Comparison of ENCODE assay signal across 8 mouse cellular contexts in the genomic region with DNA sequence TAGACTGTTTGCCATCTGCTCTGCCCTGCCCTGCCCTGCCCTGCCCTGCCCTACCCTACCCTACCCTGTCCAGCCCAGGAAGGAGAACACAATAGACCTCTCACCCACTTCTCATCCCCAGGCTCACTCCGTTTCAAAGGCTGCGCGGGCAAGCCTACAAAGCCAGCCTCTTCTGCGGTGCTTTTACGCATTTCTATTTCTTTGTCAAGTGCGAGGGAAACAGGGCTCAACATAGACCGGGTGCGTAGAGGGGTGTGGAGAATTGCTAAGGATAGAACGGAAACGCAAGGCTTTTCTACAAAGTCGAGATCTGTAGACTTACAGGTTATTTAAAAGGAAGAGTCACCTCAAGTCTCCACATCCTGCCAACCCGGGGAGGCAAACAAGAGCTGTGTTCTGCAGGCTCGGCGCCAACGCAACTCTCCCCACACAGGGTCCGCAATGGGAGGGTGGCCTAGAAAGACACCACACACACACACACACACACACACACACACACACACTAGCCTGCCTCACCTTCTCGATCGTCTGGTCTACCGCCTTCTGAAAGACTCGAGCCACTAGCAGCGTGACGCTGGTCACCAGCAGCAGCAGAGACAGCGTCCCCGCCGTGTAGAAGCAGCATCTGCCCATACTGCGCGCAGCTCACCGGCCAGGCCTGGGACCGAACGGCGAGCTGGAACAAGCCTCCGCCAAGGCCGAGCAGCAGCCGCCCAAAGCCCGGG. TPM values are rescaled to one million over a fixed set of nuclear protein-coding genes. Genes with fewer than 3 reads are reported as not detected.
DNase-seq lines count a peak whose midpoint lies in the region; ATAC-seq and TF ChIP-seq lines count a peak whose summit lies in the region.

No protein-coding gene starts in this region.

- peak overlapping the region; percentile 77 for H3K4me2 ChIP-seq in limb, embryonic 11.5 days (ENCODE audit: low read depth, severe bottlenecking)
- H3K4me2 ChIP-seq in stomach, embryonic 16.5 days (ENCODE audit: low read depth, low read length), result peak overlapping the region; percentile 83

- H3K4me1 ChIP-seq in erythroblast, embryonic 14.5 days (ENCODE audit: control insufficient read depth), result peaks cover 32% of the 10 kb centered on the region
- 0 out of 2 replicates have a peak, but pooled peaks cover 7% of the 10 kb centered on the region for H3K4me1 ChIP-seq in limb, embryonic 11.5 days (ENCODE audit: control insufficient read depth, insufficient read depth, low read length)
- peaks cover 32% of the 10 kb centered on the region for H3K4me1 ChIP-seq in stomach, embryonic 16.5 days (ENCODE audit: control insufficient read depth, insufficient read depth, low read length)

- DNase-seq in gastrocnemius, adult 2 months, result peak; percentile 63
- no peak for DNase-seq in gastrocnemius, adult 18-20 months (ENCODE audit: low spot score)
- peak; percentile 50 for DNase-seq in MN1 (ENCODE audit: low spot score)
- peak; percentile 44 to 60 for DNase-seq in heart, postnatal 36 days
- no peak for DNase-seq in limb, embryonic 11.5 days (ENCODE audit: low spot score)

- intact Hi-C loops in gastrocnemius, adult 2 months (cut with DNase I), result loop anchor here (2.0 to 5.0 kb wide), 2 partner anchors 94 to 152 kb away; no protein-coding TSS in a partner anchor
- intact Hi-C loops in heart, postnatal 36 days (cut with DNase I), result loop anchor here (2.0 to 10.0 kb wide), 7 partner anchors 16 to 590 kb away; partner anchors contain the start of genes Nup54, Sdad1 and Sept11

- WGBS in limb, embryonic 11.5 days, result under 1% methylated on average over 34 of the region's 35 CpGs
- WGBS in stomach, embryonic 16.5 days, result under 1% methylated on average over 35 of the region's 35 CpGs

- peak overlapping the region; percentile 100 for H3K27ac ChIP-seq in gastrocnemius, adult 2 months
- peak overlapping the region; percentile 83 for H3K27ac ChIP-seq in limb, embryonic 11.5 days (replicated peaks; ENCODE audit: low read depth, low read length)
- H3K27ac ChIP-seq in stomach, embryonic 16.5 days (ENCODE audit: low read length), result peak overlapping the region; percentile 99

- peak; percentile 73 for ATAC-seq in limb, embryonic 11.5 days (ENCODE audit: insufficient number of reproducible peaks, low FRiP score, low TSS enrichment, low read depth)
- ATAC-seq in megakaryocyte-erythroid progenitor cell, adult 5-6 weeks (replicated peaks; ENCODE audit: low FRiP score, low TSS enrichment, poor library complexity, severe bottlenecking), result peak; percentile 17; the same call in 1 of the 2 replicates
- peak; percentile 74 for ATAC-seq in stomach, embryonic 16.5 days (ENCODE audit: insufficient read depth, low FRiP score)

- no peak for TF ChIP-seq CTCF in gastrocnemius, adult 2 months (IDR thresholded peaks at IDR 0.05)

- no peaks in the 10 kb centered on the region for H3K36me3 ChIP-seq in erythroblast, embryonic 14.5 days (ENCODE audit: control insufficient read depth)
- H3K36me3 ChIP-seq in limb, embryonic 11.5 days (ENCODE audit: control insufficient read depth, insufficient read depth, low read length), result no peaks in the 10 kb centered on the region
- H3K36me3 ChIP-seq in stomach, embryonic 16.5 days (ENCODE audit: control insufficient read depth, insufficient read depth, low read length), result no peaks in the 10 kb centered on the region

- H3K27me3 ChIP-seq in erythroblast, embryonic 14.5 days (ENCODE audit: control insufficient read depth), result peaks cover 2% of the 10 kb centered on the region; the same call in 1 of the 2 replicates
- no peaks in the 10 kb centered on the region for H3K27me3 ChIP-seq in limb, embryonic 11.5 days (ENCODE audit: control insufficient read depth, insufficient read depth, low read length)
- no peaks in the 10 kb centered on the region for H3K27me3 ChIP-seq in stomach, embryonic 16.5 days (ENCODE audit: control insufficient read depth, insufficient read depth, low read length)

- H3K4me3 ChIP-seq in gastrocnemius, adult 2 months, result peak overlapping the region; percentile 86
- peak overlapping the region; percentile 85 for H3K4me3 ChIP-seq in erythroblast, embryonic 14.5 days (replicated peaks)
- H3K4me3 ChIP-seq in limb, embryonic 11.5 days (ENCODE audit: low read depth, low read length), result peak overlapping the region; percentile 69
- peak overlapping the region; percentile 95 for H3K4me3 ChIP-seq in stomach, embryonic 16.5 days (replicated peaks; ENCODE audit: low read length)

- no peaks in the 10 kb centered on the region for H3K9me3 ChIP-seq in erythroblast, embryonic 14.5 days (ENCODE audit: control insufficient read depth, low read length)
- no peaks in the 10 kb centered on the region for H3K9me3 ChIP-seq in limb, embryonic 11.5 days (ENCODE audit: control insufficient read depth, low read length)
- no peaks in the 10 kb centered on the region for H3K9me3 ChIP-seq in stomach, embryonic 16.5 days (replicated peaks; ENCODE audit: control insufficient read depth, low read length)

- peak overlapping the region; percentile 84 for H3K9ac ChIP-seq in limb, embryonic 11.5 days (ENCODE audit: low read length)
- peak overlapping the region; percentile 94 for H3K9ac ChIP-seq in stomach, embryonic 16.5 days (ENCODE audit: low read length)

RNA-seq across cellular contexts. Expression of gene Scarb2, which starts 1.8 kb away (rescaled TPM):
- 10 to 100 TPM; 61.7 to 78.6 TPM for total RNA-seq in gastrocnemius, adult 2 months (2021)
- 10 to 100 TPM; 69.6 to 72.5 TPM for total RNA-seq in gastrocnemius, adult 18-20 months (2021)
- polyA plus RNA-seq in erythroblast, embryonic 14.5 days (2012), result 0.07 and 0.14 TPM in 2 replicates
- 10 to 100 TPM; 80.3 to 91.1 TPM for total RNA-seq in heart, postnatal 36 days (2021)
- 6.3 and 7.0 TPM in 2 replicates for polyA plus RNA-seq in limb, embryonic 11.5 days (2014; fragmentation: Nextera tagmentation; extraction: Ambion mirVana)
- total RNA-seq in megakaryocyte-erythroid progenitor cell, adult 5-6 weeks (2014; fragmentation: Nextera tagmentation), result 19.0 and 23.6 TPM in 2 replicates
- 52.6 and 58.0 TPM in 2 replicates for total RNA-seq in megakaryocyte-erythroid progenitor cell, adult 5-6 weeks (2017)
- 17.7 and 18.2 TPM in 2 replicates for polyA plus RNA-seq in stomach, embryonic 16.5 days (2015; fragmentation: Nextera tagmentation; extraction: Ambion mirVana)

RNA-seq across cellular contexts. Expression of gene Fam47e, which starts 50.0 kb away (rescaled TPM):
- not detected for total RNA-seq in gastrocnemius, adult 2 months (2021)
- not detected for total RNA-seq in gastrocnemius, adult 18-20 months (2021)
- not detected in 2 replicates for polyA plus RNA-seq in erythroblast, embryonic 14.5 days (2012)
- not detected for total RNA-seq in heart, postnatal 36 days (2021)
- not detected in 2 replicates for polyA plus RNA-seq in limb, embryonic 11.5 days (2014; fragmentation: Nextera tagmentation; extraction: Ambion mirVana)
- not detected in 2 replicates for total RNA-seq in megakaryocyte-erythroid progenitor cell, adult 5-6 weeks (2014; fragmentation: Nextera tagmentation)
- total RNA-seq in megakaryocyte-erythroid progenitor cell, adult 5-6 weeks (2017), result not detected in 2 replicates
- polyA plus RNA-seq in stomach, embryonic 16.5 days (2015; fragmentation: Nextera tagmentation; extraction: Ambion mirVana), result 0.37 and 0.61 TPM in 2 replicates

Comparison
In these comparisons a context has a peak if more than half of its experiments do, and no peak if none do; other contexts are left out.
1. DNase-seq: peak in gastrocnemius, adult 2 months (single experiment), MN1 (single experiment) and heart, postnatal 36 days (2 of 2); none in gastrocnemius, adult 18-20 months (single experiment) and limb, embryonic 11.5 days (single experiment).
2. ATAC-seq: peak in every context shown above with its lines; median percentile 74 in stomach, embryonic 16.5 days; 73 in limb, embryonic 11.5 days; 17 in megakaryocyte-erythroid progenitor cell, adult 5-6 weeks.
3. Peak in every context shown above with its lines, with median percentiles within 50 percentile points of each other: H3K27ac ChIP-seq and H3K4me3 ChIP-seq.